Mouse (Mus musculus) CD8-positive naive resting alpha-beta T cell, adult 57 days (primary cell): ENCODE data around the gene Ros1. TPM values are rescaled to one million over a fixed set of nuclear protein-coding genes. Genes with fewer than 3 reads are reported as not detected.

Experiments used
- total RNA-seq: library from RNA; stranded (reverse); gene quantifications from one replicate; pipeline ENCODE4 v1.2.4, GENCODE M21; 2023

The Ros1 gene
- total RNA-seq = not detected

DNA sequence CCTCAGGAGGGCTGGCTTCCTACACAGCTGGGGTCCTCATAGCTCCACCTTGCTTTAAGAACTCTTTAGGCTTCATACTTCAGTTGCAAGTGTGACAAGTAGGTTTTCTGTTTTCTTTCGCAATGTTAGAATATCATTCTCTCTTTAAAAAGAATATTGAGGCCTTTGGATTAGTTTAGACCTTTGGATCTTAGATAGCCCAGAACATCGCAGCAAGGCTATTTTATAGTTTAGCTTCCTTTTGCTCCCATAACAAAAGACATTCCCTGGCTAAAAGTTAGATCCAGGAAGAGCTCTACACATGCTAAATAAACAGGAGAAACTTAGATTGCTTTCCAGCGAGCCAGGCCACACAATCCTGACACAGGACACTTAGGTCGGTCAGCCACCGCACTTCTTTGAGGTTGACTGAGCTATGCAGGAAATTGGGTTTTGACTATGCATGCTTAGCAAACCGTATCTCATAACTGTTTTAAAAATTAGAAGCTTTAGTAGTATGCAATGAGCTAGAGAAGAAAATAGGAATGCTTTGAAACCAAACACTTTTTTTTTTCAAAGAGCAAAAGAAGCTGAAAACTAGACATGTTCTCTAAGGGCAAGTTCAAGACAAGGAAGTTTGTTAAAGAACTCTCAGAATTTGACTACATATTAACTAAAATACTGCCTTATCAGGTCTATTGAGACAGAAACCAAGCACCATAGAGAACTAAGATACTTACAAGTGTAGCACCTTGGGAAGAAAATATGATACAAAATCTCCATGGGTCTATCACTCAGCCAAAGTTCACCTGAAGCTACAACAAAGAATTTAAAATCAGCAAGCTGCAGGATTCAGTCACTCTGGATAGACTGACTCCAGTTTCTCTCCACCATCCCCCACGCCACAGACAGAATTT, at the start of gene Ros1:
TSS of gene Ros1 (minus strand) at position 288 of the 896 bp plus-strand sequence.

GRCm38 (mm10) chr10:52233301-52233968, 38.4 kb upstream of the Ros1 start, which contains the start of gene Dcbld1:
Dcbld1 (plus strand) TSS chr10:52233619.

GRCm38 (mm10) chr10:52022413-52023212, 172.4 kb downstream of the Ros1 start, which contains the start of gene Vgll2:
Vgll2 (plus strand) TSS chr10:52022502.

Other genes starting within 250 kb of the Ros1 start
- gene Vgll2, start 172.7 kb downstream of the Ros1 start, total RNA-seq = not detected
- 0.64 TPM for gene Dcbld1, start 38.4 kb upstream of the Ros1 start, total RNA-seq
- gene Gm26741, start 163.5 kb upstream of the Ros1 start, total RNA-seq = not detected
- gene Gopc, start 186.9 kb upstream of the Ros1 start, total RNA-seq = 21.2 TPM
- not detected for gene Nepn, start 193.7 kb upstream of the Ros1 start, total RNA-seq
- 39.9 TPM for gene Nus1, start 222.3 kb upstream of the Ros1 start, total RNA-seq